ENCODE assay signal across 9 mouse cellular contexts in the genomic region with DNA sequence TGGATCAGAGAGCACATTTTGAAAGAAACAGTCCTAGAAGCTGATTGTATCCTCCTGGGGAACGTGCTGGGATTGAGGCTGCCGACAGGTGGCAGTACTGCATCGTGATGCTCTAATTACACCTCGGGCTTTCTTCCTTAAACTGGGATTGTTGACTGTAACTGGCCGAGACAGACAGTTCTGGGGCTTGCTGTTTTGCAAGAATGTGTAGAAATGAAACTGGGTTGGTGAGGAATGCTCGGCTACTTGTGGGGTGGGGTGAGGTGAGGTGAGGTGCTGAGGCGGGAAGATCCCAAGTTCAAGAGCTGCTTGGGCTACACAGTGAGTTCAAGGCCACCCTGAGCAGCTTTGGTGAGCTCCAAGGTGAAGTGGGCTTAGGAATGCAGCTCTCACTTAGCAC. TPM values are rescaled to one million over a fixed set of nuclear protein-coding genes. Genes with fewer than 3 reads are reported as not detected.
DNase-seq lines count a peak whose midpoint lies in the region; ATAC-seq lines count a peak whose summit lies in the region.
"Had no signal": no experiment of that assay in that cellular context is flagged by ENCODE, and none has a peak within 500 bp of the region (broad histone marks: within the 10 kb centered on the region; RNA-seq: fewer than 3 reads in every experiment).

No protein-coding gene starts in this region.

- peaks cover 39% of the 10 kb centered on the region for H3K4me1 ChIP-seq in embryonic facial prominence, embryonic 13.5 days
- peaks cover 35% of the 10 kb centered on the region for H3K4me1 ChIP-seq in liver, embryonic 12.5 days
- H3K4me1 ChIP-seq in stomach, embryonic 16.5 days (ENCODE audit: control insufficient read depth, insufficient read depth, low read length): peaks cover 15% of the 10 kb centered on the region; the same call in 1 of the 2 replicates

- peak; percentile 67 for DNase-seq in CD4-positive helper T cell, adult 2 months (ENCODE audit: low read depth, low spot score)
- DNase-seq in adrenal gland, postnatal 4 days (ENCODE audit: low spot score in 2 of 2): peak; percentile 25 to 46
- peak; percentile 77 to 83 for DNase-seq in heart, adult 9 months (ENCODE audit: low spot score in 2 of 2)
- DNase-seq in kidney, postnatal 10 days: peak; percentile 88
- DNase-seq in neural tube, embryonic 10.5 days (ENCODE audit: extremely low spot score, low spot score): peak; percentile 84

- no peaks in the 10 kb centered on the region for H3K9me3 ChIP-seq in embryonic facial prominence, embryonic 13.5 days
- no peaks in the 10 kb centered on the region for H3K9me3 ChIP-seq in liver, embryonic 12.5 days (replicated peaks)
- H3K9me3 ChIP-seq in stomach, embryonic 16.5 days (replicated peaks; ENCODE audit: control insufficient read depth, low read length): no peaks in the 10 kb centered on the region
- H3K9me3 ChIP-seq: hindbrain, embryonic 15.5 days had no signal

- peak; percentile 49; the same call in 1 of the 2 replicates for ATAC-seq in embryonic facial prominence, embryonic 13.5 days (ENCODE audit: insufficient number of reproducible peaks, insufficient read depth, low FRiP score, low TSS enrichment, low read depth)
- ATAC-seq in liver, embryonic 12.5 days: 0 out of 2 replicates have a peak, but pooled peaks have one; percentile 34
- ATAC-seq in stomach, embryonic 16.5 days (ENCODE audit: insufficient read depth, low FRiP score): peak; percentile 65; the same call in 1 of the 2 replicates

- no peak overlapping the region for H3K9ac ChIP-seq in embryonic facial prominence, embryonic 13.5 days
- H3K9ac ChIP-seq in liver, embryonic 12.5 days: no peak overlapping the region
- H3K9ac ChIP-seq in stomach, embryonic 16.5 days (ENCODE audit: low read length): peak overlapping the region; percentile 33; the same call in 1 of the 2 replicates
- H3K9ac ChIP-seq: hindbrain, embryonic 15.5 days had no signal

- peak overlapping the region; percentile 53; the same call in 1 of the 2 replicates for H3K27ac ChIP-seq in embryonic facial prominence, embryonic 13.5 days
- H3K27ac ChIP-seq in liver, embryonic 12.5 days: no peak overlapping the region
- peak overlapping the region; percentile 75 for H3K27ac ChIP-seq in stomach, embryonic 16.5 days (ENCODE audit: low read length)
- H3K27ac ChIP-seq: hindbrain, embryonic 15.5 days had no signal

- WGBS in embryonic facial prominence, embryonic 13.5 days: 3% methylated on average over 7 of the region's 7 CpGs
- WGBS in liver, embryonic 12.5 days (ENCODE audit: insufficient replicate concordance): 2% methylated on average over 7 of the region's 7 CpGs
- 1% methylated on average over 7 of the region's 7 CpGs for WGBS in stomach, embryonic 16.5 days

- H3K4me3 ChIP-seq in embryonic facial prominence, embryonic 13.5 days: no peak overlapping the region
- no peak overlapping the region for H3K4me3 ChIP-seq in liver, embryonic 12.5 days
- no peak overlapping the region for H3K4me3 ChIP-seq in stomach, embryonic 16.5 days (replicated peaks; ENCODE audit: low read length)
- H3K4me3 ChIP-seq: hindbrain, embryonic 15.5 days had no signal

- H3K36me3 ChIP-seq in embryonic facial prominence, embryonic 13.5 days: no peaks in the 10 kb centered on the region
- no peaks in the 10 kb centered on the region for H3K36me3 ChIP-seq in liver, embryonic 12.5 days
- no peaks in the 10 kb centered on the region for H3K36me3 ChIP-seq in stomach, embryonic 16.5 days (ENCODE audit: control insufficient read depth, insufficient read depth, low read length)
- H3K36me3 ChIP-seq: hindbrain, embryonic 15.5 days had no signal

- peak overlapping the region; percentile 26; the same call in 1 of the 2 replicates for H3K4me2 ChIP-seq in embryonic facial prominence, embryonic 13.5 days
- H3K4me2 ChIP-seq in liver, embryonic 12.5 days: no peak overlapping the region
- H3K4me2 ChIP-seq in stomach, embryonic 16.5 days (ENCODE audit: low read depth, low read length): no peak overlapping the region
- H3K4me2 ChIP-seq: hindbrain, embryonic 15.5 days had no signal

- H3K27me3 ChIP-seq in embryonic facial prominence, embryonic 13.5 days: 0 out of 2 replicates have a peak, but pooled peaks cover 7% of the 10 kb centered on the region
- H3K27me3 ChIP-seq in liver, embryonic 12.5 days (replicated peaks): no peaks in the 10 kb centered on the region
- H3K27me3 ChIP-seq in stomach, embryonic 16.5 days (ENCODE audit: control insufficient read depth, insufficient read depth, low read length): no peaks in the 10 kb centered on the region
- H3K27me3 ChIP-seq: hindbrain, embryonic 15.5 days had no signal

RNA-seq across cellular contexts. Expression of a gene that starts 55.7 kb away (rescaled TPM):
- total RNA-seq in adrenal gland, postnatal 4 days (2021): 10 to 100 TPM in 1 of 2 experiments, 1 to 10 TPM in 1; 1.3 to 12.9 TPM
- polyA plus RNA-seq in embryonic facial prominence, embryonic 13.5 days (2015; fragmentation: Nextera tagmentation; extraction: Ambion mirVana): 1.5 and 1.7 TPM in 2 replicates
- 7.1 and 7.7 TPM in 2 replicates for polyA plus RNA-seq in liver, embryonic 12.5 days (2016; fragmentation: Nextera tagmentation; extraction: Ambion mirVana)
- polyA plus RNA-seq in stomach, embryonic 16.5 days (2015; fragmentation: Nextera tagmentation; extraction: Ambion mirVana): 4.0 and 4.1 TPM in 2 replicates

Comparison
In these comparisons a context has a peak if more than half of its experiments do, and no peak if none do; other contexts are left out.
1. DNase-seq: peak in every context shown above with its lines; median percentile 88 in kidney, postnatal 10 days; 84 in neural tube, embryonic 10.5 days; 80 in heart, adult 9 months; 67 in CD4-positive helper T cell, adult 2 months; 36 in adrenal gland, postnatal 4 days.